Mouse (Mus musculus) limb, embryonic 11.5 days (tissue): ENCODE data around the gene Ppp4c. TPM values are rescaled to one million over a fixed set of nuclear protein-coding genes. Genes with fewer than 3 reads are reported as not detected.
A peak's percentile ranks its signal among the peaks of the same experiment; 100 is the strongest.

Source experiments
- ATAC-seq: fragments of 200-750 bp; cut with Nextera tagmentation; 2 replicates; pipeline ENCODE4 v1.8.0; 2017; ENCODE audit warnings: low read depth; ENCODE audit not compliant: insufficient number of reproducible peaks, low FRiP score, low TSS enrichment
- DNase-seq: peaks from one replicate; pipeline ENCODE4 v3.0.0-alpha.2; 2015; ENCODE audit warnings: low spot score
- H3K27ac ChIP-seq: fragments of 300-500 bp; sonication (generic); replicated peaks from 2 replicates; pipeline ENCODE4 v1.5.1; 2014; ENCODE audit warnings: low read depth, mild to moderate bottlenecking, low read length
- H3K27me3 ChIP-seq: fragments of 300-500 bp; sonication (generic); 2 replicates; pipeline ENCODE4 v1.6.1; 2014; ENCODE audit warnings: mild to moderate bottlenecking, low read length, mixed read lengths; ENCODE audit not compliant: control insufficient read depth, insufficient read depth
- H3K36me3 ChIP-seq: fragments of 300-500 bp; sonication (generic); 2 replicates; pipeline ENCODE4 v1.6.1; 2014; ENCODE audit warnings: mild to moderate bottlenecking, low read length, moderate library complexity, mixed read lengths; ENCODE audit not compliant: control insufficient read depth, insufficient read depth
- H3K4me1 ChIP-seq: fragments of 300-500 bp; sonication (generic); 2 replicates; pipeline ENCODE4 v1.6.1; 2014; ENCODE audit warnings: low read length, mixed read lengths; ENCODE audit not compliant: control insufficient read depth, insufficient read depth
- H3K4me2 ChIP-seq: fragments of 300-500 bp; sonication (generic); 2 replicates; pipeline ENCODE4 v1.6.1; 2014; ENCODE audit warnings: low read depth, mild to moderate bottlenecking, moderate library complexity; ENCODE audit not compliant: severe bottlenecking
- H3K4me3 ChIP-seq: fragments of 300-500 bp; sonication (generic); 2 replicates; pipeline ENCODE4 v1.5.1; 2014; ENCODE audit warnings: low read depth, low read length
- H3K9ac ChIP-seq: fragments of 300-500 bp; sonication (generic); 2 replicates; pipeline ENCODE4 v1.6.1; 2014; ENCODE audit warnings: mild to moderate bottlenecking, low read length
- H3K9me3 ChIP-seq: fragments of 300-500 bp; sonication (generic); 2 replicates; pipeline ENCODE4 v1.6.1; 2016; ENCODE audit warnings: low read length; ENCODE audit not compliant: control insufficient read depth
- WGBS: fragments of 180-500 bp; shearing (Covaris S2); extraction: QIAGEN DNeasy Blood & Tissue Kit; methylation state at CpG from one replicate; pipeline ENCODE4 v1.1.7; 2014; 5-methylcytosine and 5-hydroxymethylcytosine counted together
- polyA plus RNA-seq: library from polyadenylated mRNA; unstranded; fragments of >200 nt; fragmentation: Nextera tagmentation; extraction: Ambion mirVana; gene quantifications from 2 replicates; pipeline ENCODE4 v1.2.1, GENCODE M21; 2014

The Ppp4c gene
- polyA plus RNA-seq, 1 experiment from 2014 or later, result 426 TPM

GRCm38 (mm10) chr7:126822741-126823140 is 30.4 kb upstream of the Ppp4c start:
- Histone ChIP-seq H3K4me3 (no peak overlapping the region), H3K36me3 (no peaks in the 10 kb centered on the region), H3K9ac (no peak overlapping the region), H3K27me3 (peaks cover 22% of the 10 kb centered on the region), H3K4me1 (0 out of 2 replicates have a peak, but pooled peaks cover 3% of the 10 kb centered on the region), H3K9me3 (no peaks in the 10 kb centered on the region), H3K4me2 (no peak overlapping the region; the same call in 1 of the 2 replicates), H3K27ac (no peak overlapping the region)
- ATAC-seq (no peak), DNase-seq (no peak)
- WGBS, result 10% methylated on average over 9 of the region's 9 CpGs

DNA sequence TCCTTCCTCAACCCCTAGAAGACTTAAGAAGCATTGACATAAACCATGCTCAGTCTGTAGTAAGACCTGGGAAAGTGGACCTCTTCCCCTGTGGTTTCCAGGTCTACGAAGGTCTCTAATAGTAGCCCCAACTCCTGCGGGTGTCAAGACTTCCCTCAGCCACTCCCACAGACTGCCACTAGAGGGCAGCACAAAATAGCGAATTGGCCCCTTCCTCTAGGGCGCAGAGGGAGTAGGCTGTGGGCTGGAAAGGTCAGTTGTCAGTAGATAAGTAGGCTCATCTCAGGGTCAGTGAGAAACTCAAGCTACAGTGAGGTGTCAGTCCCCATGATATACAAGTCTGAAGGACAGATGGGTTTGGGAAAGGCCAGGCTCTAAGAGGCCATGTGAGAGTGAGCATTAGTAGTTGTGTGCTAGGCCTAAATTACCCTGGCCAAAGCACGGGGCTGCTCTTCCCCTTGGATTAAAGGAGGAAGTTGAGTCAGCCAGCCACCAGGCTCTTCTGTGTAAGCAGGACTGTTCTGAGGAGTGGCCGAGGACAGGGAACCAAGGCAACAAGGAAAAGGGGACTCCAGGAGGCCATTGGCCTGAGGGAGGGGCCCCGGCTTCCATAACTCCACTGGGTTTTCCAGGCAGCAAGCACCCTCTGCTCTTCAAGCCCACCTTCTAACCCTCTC is 29.7 kb upstream of the Ppp4c start:
- Histone ChIP-seq H3K27ac (no peak overlapping the region), H3K9ac (no peak overlapping the region), H3K4me3 (no peak overlapping the region), H3K4me2 (no peak overlapping the region), H3K36me3 (no peaks in the 10 kb centered on the region), H3K9me3 (no peaks in the 10 kb centered on the region), H3K4me1 (0 out of 2 replicates have a peak, but pooled peaks cover 3% of the 10 kb centered on the region), H3K27me3 (peaks cover 22% of the 10 kb centered on the region)
- 20% methylated on average over 7 of the region's 7 CpGs for WGBS
- ATAC-seq (no peak), DNase-seq (peak; percentile 89)

- Histone ChIP-seq H3K9ac (no peak overlapping the region), H3K4me2 (no peak overlapping the region), H3K4me1 (0 out of 2 replicates have a peak, but pooled peaks cover 3% of the 10 kb centered on the region), H3K9me3 (no peaks in the 10 kb centered on the region), H3K36me3 (no peaks in the 10 kb centered on the region), H3K4me3 (no peak overlapping the region), H3K27ac (no peak overlapping the region), H3K27me3 (peaks cover 13% of the 10 kb centered on the region)
- no peak for ATAC-seq
- no peak for DNase-seq
- 30% methylated on average over 1 of the region's 1 CpGs for WGBS
Measured at GRCm38 (mm10) chr7:126818818-126819217, 26.5 kb upstream of the Ppp4c start.

GRCm38 (mm10) chr7:126817595-126817994 is 25.3 kb upstream of the Ppp4c start:
- Histone ChIP-seq H3K27me3 (peaks cover 6% of the 10 kb centered on the region), H3K36me3 (no peaks in the 10 kb centered on the region), H3K9ac (no peak overlapping the region), H3K27ac (no peak overlapping the region), H3K9me3 (no peaks in the 10 kb centered on the region), H3K4me3 (no peak overlapping the region), H3K4me2 (no peak overlapping the region), H3K4me1 (no peaks in the 10 kb centered on the region)
- no peak for DNase-seq
- no peak for ATAC-seq
- whole genome bisulfite sequencing, result 91% methylated on average over 7 of the region's 7 CpGs

- ATAC-seq (no peak), DNase-seq (no peak)
- no peaks in the 10 kb centered on the region for H3K4me1 ChIP-seq
- H3K36me3 ChIP-seq, result no peaks in the 10 kb centered on the region
- no peaks in the 10 kb centered on the region for H3K9me3 ChIP-seq
- no peak overlapping the region for H3K4me3 ChIP-seq
- no peak overlapping the region for H3K4me2 ChIP-seq
- no peak overlapping the region for H3K9ac ChIP-seq
- WGBS, result 88% methylated on average over 8 of the region's 8 CpGs
- H3K27ac ChIP-seq, result no peak overlapping the region
- no peaks in the 10 kb centered on the region for H3K27me3 ChIP-seq
Measured at GRCm38 (mm10) chr7:126816494-126816893, 24.2 kb upstream of the Ppp4c start.

GRCm38 (mm10) chr7:126815726-126816222 is 23.5 kb upstream of the Ppp4c start:
- Histone ChIP-seq H3K27ac (no peak overlapping the region), H3K36me3 (no peaks in the 10 kb centered on the region), H3K9ac (no peak overlapping the region), H3K4me3 (no peak overlapping the region), H3K4me2 (no peak overlapping the region), H3K27me3 (no peaks in the 10 kb centered on the region), H3K9me3 (no peaks in the 10 kb centered on the region), H3K4me1 (no peaks in the 10 kb centered on the region)
- no peak for ATAC-seq
- DNase-seq, result no peak
- WGBS, result 75% methylated on average over 8 of the region's 8 CpGs

DNA sequence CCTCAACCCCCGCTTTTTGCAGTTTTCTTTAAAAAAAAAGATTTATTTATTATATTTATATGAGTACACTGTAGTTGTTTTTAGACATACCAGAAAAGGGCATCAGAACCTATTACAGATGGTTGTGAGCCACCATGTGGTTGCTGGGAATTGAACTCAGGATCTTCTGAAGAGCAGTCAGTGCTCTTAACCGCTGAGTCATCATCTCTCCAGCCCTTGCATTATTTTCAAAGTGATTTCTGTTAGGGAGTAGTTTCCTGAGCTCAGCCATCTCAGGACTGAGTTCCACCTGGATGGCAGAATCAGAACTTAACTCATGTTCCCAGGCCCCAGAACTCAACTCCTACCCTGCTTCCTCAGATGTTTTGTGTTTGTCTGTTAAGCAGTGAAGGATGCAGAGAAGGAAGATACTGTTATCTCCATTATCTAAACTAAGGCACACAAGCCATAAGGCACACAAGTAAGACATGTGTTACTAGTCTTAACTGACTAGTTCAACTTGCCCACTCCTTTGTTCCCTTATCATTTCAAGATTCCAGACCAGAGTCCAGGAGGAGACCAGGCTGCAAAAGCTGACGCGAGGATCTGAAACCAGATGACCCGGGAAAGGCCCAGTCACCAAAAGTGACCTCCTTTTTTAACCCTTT is 17.6 kb upstream of the Ppp4c start:
- WGBS, result 51% methylated on average over 5 of the region's 5 CpGs
- no peak overlapping the region; the same call in 1 of the 2 replicates for H3K4me3 ChIP-seq
- H3K27me3 ChIP-seq, result no peaks in the 10 kb centered on the region
- no peaks in the 10 kb centered on the region for H3K9me3 ChIP-seq
- H3K36me3 ChIP-seq, result no peaks in the 10 kb centered on the region
- H3K4me2 ChIP-seq, result peak overlapping the region; percentile 87; the same call in 1 of the 2 replicates
- no peak for ATAC-seq
- no peak for DNase-seq
- H3K4me1 ChIP-seq, result peaks cover 7% of the 10 kb centered on the region
- H3K27ac ChIP-seq, result no peak overlapping the region
- H3K9ac ChIP-seq, result no peak overlapping the region

DNA sequence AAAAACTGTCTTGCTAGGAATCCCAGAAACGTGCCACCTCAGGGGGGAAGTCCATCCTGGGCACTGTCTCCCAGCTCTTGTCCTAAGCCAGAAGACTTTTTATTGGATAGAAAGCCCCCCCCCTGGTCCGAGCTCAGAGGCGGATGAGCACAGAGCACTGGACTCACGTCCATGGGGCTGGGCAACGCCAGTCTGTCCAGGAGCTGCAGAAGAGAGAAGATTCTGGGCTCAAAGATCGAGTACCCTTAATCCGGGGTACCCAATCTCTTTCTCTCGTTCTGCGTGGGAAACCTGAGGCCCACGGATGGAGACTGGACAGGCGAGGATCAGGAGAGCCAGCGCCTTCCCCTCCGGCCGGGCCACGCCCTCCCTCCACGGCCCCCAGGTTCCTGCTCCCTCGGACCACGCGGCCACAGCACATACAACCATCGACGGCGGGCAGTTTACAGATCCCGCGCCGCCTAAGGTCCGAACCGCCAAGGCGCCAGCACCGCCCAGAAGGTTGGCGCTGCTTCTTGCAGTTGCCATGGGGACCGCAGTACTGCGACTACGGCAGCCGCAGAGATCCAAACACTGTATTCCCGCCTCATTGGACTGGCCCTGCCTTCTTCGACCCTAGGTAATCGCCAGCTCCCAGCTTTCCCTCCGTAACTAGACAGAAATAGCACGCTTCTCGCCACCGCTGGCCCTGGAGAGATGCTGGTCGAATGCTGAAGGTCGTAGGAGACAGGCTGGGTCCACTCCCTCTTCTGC is 16.6 kb upstream of the Ppp4c start:
- Histone ChIP-seq H3K36me3 (no peaks in the 10 kb centered on the region), H3K9me3 (no peaks in the 10 kb centered on the region), H3K27me3 (no peaks in the 10 kb centered on the region), H3K27ac (peak overlapping the region; percentile 59; the same call in 1 of the 2 replicates), H3K9ac (peak overlapping the region; percentile 83), H3K4me2 (peak overlapping the region; percentile 87), H3K4me1 (peaks cover 7% of the 10 kb centered on the region), H3K4me3 (peak overlapping the region; percentile 72)
- WGBS, result under 1% methylated on average over 43 of the region's 43 CpGs
- ATAC-seq (peak; percentile 91), DNase-seq (peak; percentile 90)
